Mouse (Mus musculus) liver, postnatal 0 days (tissue): ENCODE measurements at regions not wholly inside any gene's neighbourhood (a gene's known extent, or its start where the extent isn't known, plus 50 kb on each side); places are given as distances from the start of the nearest gene placed in this dataset.

Source experiments
- CTCF ChIP-seq: sonication (generic); IDR thresholded peaks from 2 replicates; pipeline ENCODE4 v1.5.1; 2016; ENCODE audit warnings: antibody characterized with exemption, low read depth
- EP300 ChIP-seq: IDR thresholded peaks from 2 replicates; pipeline ENCODE4 v1.6.1; 2016; ENCODE audit warnings: antibody characterized with exemption, low read depth, mild to moderate bottlenecking

GRCm38 (mm10) chr12:45671554-45671948 is 597.0 kb upstream of the Stxbp6 start:
- no peak for TF ChIP-seq CTCF
- no peak for TF ChIP-seq EP300
